In genomic region chr14:34532536-34532935, GRCm38 (mm10) we compare ENCODE assay signal across 26 mouse cellular contexts. TPM values are rescaled to one million over a fixed set of nuclear protein-coding genes. Genes with fewer than 3 reads are reported as not detected.
DNase-seq lines count a peak whose midpoint lies in the region; ATAC-seq and TF ChIP-seq lines count a peak whose summit lies in the region.
"Had no signal": no experiment of that assay in that cellular context is flagged by ENCODE, and none has a peak within 500 bp of the region (broad histone marks: within the 10 kb centered on the region; RNA-seq: fewer than 3 reads in every experiment).

No protein-coding gene starts in this region.

- peaks cover 15% of the 10 kb centered on the region for H3K4me1 ChIP-seq in heart, postnatal 0 days (ENCODE audit: control insufficient read depth, insufficient read depth)
- H3K4me1 ChIP-seq: hindbrain, embryonic 10.5 days; midbrain, embryonic 15.5 days had no signal

- H3K27ac ChIP-seq in heart, postnatal 0 days (ENCODE audit: low read depth): peak overlapping the region; percentile 33; the same call in 1 of the 2 replicates
- H3K27ac ChIP-seq: hindbrain, embryonic 10.5 days; layer of hippocampus, adult 2 months; midbrain, embryonic 15.5 days had no signal

- TF ChIP-seq EP300 in heart, postnatal 0 days (IDR thresholded peaks at IDR 0.05; ENCODE audit: low read depth): no peak

- no peak for TF ChIP-seq CTCF in heart, postnatal 0 days (IDR thresholded peaks at IDR 0.05; ENCODE audit: low read depth)

- peaks cover 59% of the 10 kb centered on the region for H3K36me3 ChIP-seq in heart, postnatal 0 days (replicated peaks; ENCODE audit: control insufficient read depth, insufficient read depth, low read length)
- H3K36me3 ChIP-seq: hindbrain, embryonic 10.5 days; midbrain, embryonic 15.5 days had no signal

- DNase-seq in heart, postnatal 0 days (ENCODE audit: low spot score): no peak
- DNase-seq in heart, adult 9 months (ENCODE audit: low spot score in 2 of 2): no peak
- DNase-seq in lung, adult 18-20 months: peak; percentile 20 to 21
- no peak for DNase-seq in lung, postnatal 4 days
- DNase-seq in NIH3T3 (ENCODE audit: low read depth): peak; percentile 52
- DNase-seq in lung, postnatal 10 days: peak; percentile 13
- DNase-seq in thymus, postnatal 4 days: no peak
- DNase-seq: adrenal gland, postnatal 36 days; cerebellum, adult 2 months; cerebellum, postnatal 36 days; kidney, adult 9 months; liver; thymus, postnatal 36 days had no signal

- 48% methylated on average over 6 of the region's 6 CpGs for WGBS in heart, postnatal 0 days

- H3K9ac ChIP-seq in heart, postnatal 0 days (replicated peaks; ENCODE audit: low read depth, low read length): no peak overlapping the region
- H3K9ac ChIP-seq: midbrain, embryonic 15.5 days had no signal

- H3K4me2 ChIP-seq in heart, postnatal 0 days (ENCODE audit: low read depth, low read length): no peak overlapping the region
- H3K4me2 ChIP-seq: midbrain, embryonic 15.5 days had no signal

- peaks cover 4% of the 10 kb centered on the region; the same call in 1 of the 2 replicates for H3K27me3 ChIP-seq in heart, postnatal 0 days (ENCODE audit: control insufficient read depth, insufficient read depth, low read length)
- H3K27me3 ChIP-seq: midbrain, embryonic 15.5 days had no signal

- H3K9me3 ChIP-seq in heart, postnatal 0 days (replicated peaks; ENCODE audit: control insufficient read depth, low read length): no peaks in the 10 kb centered on the region
- H3K9me3 ChIP-seq: midbrain, embryonic 15.5 days had no signal

- no peak overlapping the region for H3K4me3 ChIP-seq in heart, postnatal 0 days (ENCODE audit: low read depth, low read length)
- H3K4me3 ChIP-seq: hindbrain, embryonic 10.5 days; layer of hippocampus, adult 2 months; midbrain, embryonic 15.5 days; myocyte had no signal

- ATAC-seq in heart, postnatal 0 days (ENCODE audit: insufficient read depth, low read depth): no peak
- ATAC-seq: CD4-positive, CD25-positive, alpha-beta regulatory T cell, adult 4 months; midbrain, embryonic 15.5 days had no signal

RNA-seq across cellular contexts. Expression of gene 9230112D13Rik, which starts 9.9 kb away (rescaled TPM):
- total RNA-seq in heart, postnatal 0 days (2014; rRNA removed; ENCODE audit: low replicate concordance): not detected in 2 replicates
- polyA plus RNA-seq in heart, postnatal 0 days (2015; fragmentation: Nextera tagmentation; extraction: Ambion mirVana): not detected in 2 replicates
- total RNA-seq: adrenal gland, postnatal 36 days; ES-E14; gastrocnemius, adult 8-10 months; heart, adult 8-10 months; layer of hippocampus, adult 2 months; left cerebral cortex, postnatal 25 days; megakaryocyte-erythroid progenitor cell, adult 5-6 weeks had no signal
- polyA plus RNA-seq: CD4-positive, CD25-positive, alpha-beta regulatory T cell, adult 4 months; cerebellum, adult 2 months; forebrain, embryonic 11.5 days; hindbrain, embryonic 10.5 days; liver, embryonic 16.5 days; midbrain, embryonic 15.5 days; myocyte; neural tube, embryonic 14.5 days had no signal

RNA-seq across cellular contexts. Expression of gene Bmpr1a, which starts 29.4 kb away (rescaled TPM):
- 99.5 and 130 TPM in 2 replicates for total RNA-seq in heart, postnatal 0 days (2014; rRNA removed; ENCODE audit: low replicate concordance)
- polyA plus RNA-seq in heart, postnatal 0 days (2015; fragmentation: Nextera tagmentation; extraction: Ambion mirVana): 37.2 and 38.6 TPM in 2 replicates
- total RNA-seq: megakaryocyte-erythroid progenitor cell, adult 5-6 weeks had no signal

RNA-seq across cellular contexts. Expression of gene Ldb3, which starts 55.9 kb away (rescaled TPM):
- total RNA-seq in heart, postnatal 0 days (2014; rRNA removed; ENCODE audit: low replicate concordance): 518 and 526 TPM in 2 replicates
- polyA plus RNA-seq in heart, postnatal 0 days (2015; fragmentation: Nextera tagmentation; extraction: Ambion mirVana): 376 and 380 TPM in 2 replicates
- total RNA-seq: megakaryocyte-erythroid progenitor cell, adult 5-6 weeks had no signal
- polyA plus RNA-seq: CD4-positive, CD25-positive, alpha-beta regulatory T cell, adult 4 months; forebrain, embryonic 11.5 days had no signal

Comparison
In these comparisons a context has a peak if more than half of its experiments do, and no peak if none do; other contexts are left out.
1. DNase-seq: peak in lung, adult 18-20 months (2 of 2), NIH3T3 (single experiment) and lung, postnatal 10 days (single experiment); none in heart, postnatal 0 days (single experiment), heart, adult 9 months (0 of 2), lung, postnatal 4 days (0 of 2) and thymus, postnatal 4 days (single experiment).